Comparison of ENCODE assay signal across 9 mouse cellular contexts in genomic region chr7:121020277-121020676, GRCm38 (mm10). TPM values are rescaled to one million over a fixed set of nuclear protein-coding genes. Genes with fewer than 3 reads are reported as not detected.
DNase-seq lines count a peak whose midpoint lies in the region; ATAC-seq and TF ChIP-seq lines count a peak whose summit lies in the region.
"Had no signal": no experiment of that assay in that cellular context is flagged by ENCODE, and none has a peak within 500 bp of the region (broad histone marks: within the 10 kb centered on the region; RNA-seq: fewer than 3 reads in every experiment).

No protein-coding gene starts in this region.

- peak; percentile 52 for TF ChIP-seq CTCF in layer of hippocampus, adult 2 months (conservative IDR thresholded peaks at IDR 0.05)
- TF ChIP-seq CTCF in MEL (IDR thresholded peaks at IDR 0.05 in 2 of 3, conservative IDR thresholded peaks at IDR 0.05 in 1 of 3; ENCODE audit: control insufficient read depth in 1 of 3, insufficient read depth in 1 of 3, low read depth in 2 of 3, low read length in 3 of 3, poor library complexity in 1 of 3, severe bottlenecking in 1 of 3) = peak in 2 of 3 experiments; percentile 26 to 34; a peak in 3 of 6 replicates
- TF ChIP-seq CTCF in embryonic fibroblast, embryonic 13.5 days (IDR thresholded peaks at IDR 0.05; ENCODE audit: borderline replicate concordance, insufficient read depth, low read length) = peak; percentile 47; the same call in 1 of the 2 replicates
- TF ChIP-seq CTCF in small intestine, adult 2 months (IDR thresholded peaks at IDR 0.05; ENCODE audit: extremely low read depth, insufficient read length, insufficient replicate concordance, low read depth, low read length) = peak; percentile 57; the same call in 1 of the 2 replicates

- peaks cover 0 to 6% of the 10 kb centered on the region in 2 experiments; a peak in 2 of 4 replicates for H3K36me3 ChIP-seq in MEL (ENCODE audit: control insufficient read depth in 1 of 2, insufficient read depth in 2 of 2, low read length in 2 of 2)
- H3K36me3 ChIP-seq in small intestine, adult 2 months (ENCODE audit: control insufficient read depth, insufficient read depth, low read length) = no peaks in the 10 kb centered on the region
- no peaks in the 10 kb centered on the region for H3K36me3 ChIP-seq in forebrain, embryonic 15.5 days
- H3K36me3 ChIP-seq: liver, embryonic 13.5 days had no signal

- ATAC-seq in forebrain, embryonic 15.5 days (replicated peaks) = no peak

- H3K27me3 ChIP-seq in MEL (ENCODE audit: control insufficient read depth in 1 of 2, insufficient read depth in 2 of 2, low read length in 2 of 2) = peaks cover 3 to 6% of the 10 kb centered on the region in 2 experiments
- H3K27me3 ChIP-seq in small intestine, adult 2 months (ENCODE audit: control insufficient read depth, insufficient read depth, low read length) = 0 out of 2 replicates have a peak, but pooled peaks cover 3% of the 10 kb centered on the region
- no peaks in the 10 kb centered on the region for H3K27me3 ChIP-seq in forebrain, embryonic 15.5 days

- no peak overlapping the region for H3K27ac ChIP-seq in layer of hippocampus, adult 2 months
- no peak overlapping the region for H3K27ac ChIP-seq in MEL (ENCODE audit: control insufficient read depth, low read depth, low read length)
- no peak overlapping the region for H3K27ac ChIP-seq in embryonic fibroblast, embryonic 13.5 days (ENCODE audit: insufficient read depth, low read length)
- H3K27ac ChIP-seq in small intestine, adult 2 months (ENCODE audit: insufficient read depth, low read depth, low read length) = no peak overlapping the region
- no peak overlapping the region for H3K27ac ChIP-seq in forebrain, embryonic 15.5 days (replicated peaks)
- H3K27ac ChIP-seq: liver, embryonic 13.5 days had no signal

- H3K9ac ChIP-seq in MEL (ENCODE audit: control insufficient read depth, low read depth, low read length, poor library complexity, severe bottlenecking) = no peak overlapping the region
- H3K9ac ChIP-seq in forebrain, embryonic 15.5 days (replicated peaks) = no peak overlapping the region
- H3K9ac ChIP-seq: liver, embryonic 13.5 days had no signal

- peak; percentile 13 for TF ChIP-seq RAD21 in MEL (IDR thresholded peaks at IDR 0.05; ENCODE audit: low read depth, low read length)

- TF ChIP-seq POLR2A in MEL (IDR thresholded peaks at IDR 0.05; ENCODE audit: control insufficient read depth in 1 of 2, insufficient read depth in 1 of 2, low read depth in 1 of 2, low read length in 2 of 2, poor library complexity in 1 of 2) = no peak
- TF ChIP-seq POLR2A in embryonic fibroblast, embryonic 13.5 days (IDR thresholded peaks at IDR 0.05; ENCODE audit: low read depth, low read length) = no peak
- TF ChIP-seq POLR2A in small intestine, adult 2 months (IDR thresholded peaks at IDR 0.05; ENCODE audit: low read depth, low read length) = no peak

- no peak overlapping the region for H3K4me2 ChIP-seq in forebrain, embryonic 15.5 days (replicated peaks)
- H3K4me2 ChIP-seq: liver, embryonic 13.5 days had no signal

- TF ChIP-seq EP300 in MEL (IDR thresholded peaks at IDR 0.05; ENCODE audit: low read depth in 1 of 2, low read length in 2 of 2) = no peak

- no peaks in the 10 kb centered on the region for H3K79me2 ChIP-seq in MEL (ENCODE audit: control insufficient read depth, insufficient read depth, low read length, poor library complexity)

- H3K4me3 ChIP-seq in layer of hippocampus, adult 2 months = no peak overlapping the region
- no peak overlapping the region for H3K4me3 ChIP-seq in MEL (ENCODE audit: control insufficient read depth in 1 of 2, insufficient read depth in 1 of 2, low read depth in 2 of 2, low read length in 2 of 2)
- no peak overlapping the region for H3K4me3 ChIP-seq in embryonic fibroblast, embryonic 13.5 days (ENCODE audit: insufficient read depth, low read length)
- H3K4me3 ChIP-seq in small intestine, adult 2 months (ENCODE audit: low read depth, low read length) = no peak overlapping the region
- no peak overlapping the region for H3K4me3 ChIP-seq in forebrain, embryonic 15.5 days
- H3K4me3 ChIP-seq: liver, embryonic 13.5 days had no signal

- H3K9me3 ChIP-seq in MEL (replicated peaks; ENCODE audit: insufficient read depth, low read length) = no peaks in the 10 kb centered on the region
- H3K9me3 ChIP-seq in forebrain, embryonic 15.5 days = no peaks in the 10 kb centered on the region
- H3K9me3 ChIP-seq: liver, embryonic 13.5 days had no signal

- WGBS in small intestine, adult 2 months = 30% methylated on average over 8 of the region's 8 CpGs
- 40% methylated on average over 8 of the region's 8 CpGs for WGBS in forebrain, embryonic 15.5 days

- no peak for DNase-seq in layer of hippocampus, adult 2 months (ENCODE audit: low spot score in 2 of 2)
- DNase-seq in layer of hippocampus, postnatal 10 days (ENCODE audit: low spot score in 2 of 2) = no peak
- no peak for DNase-seq in MEL (ENCODE audit: low read depth, low spot score)
- DNase-seq in neural tube, embryonic 10.5 days (ENCODE audit: extremely low spot score, low spot score) = no peak
- DNase-seq: heart, postnatal 36 days; liver, embryonic 13.5 days had no signal

- peaks cover 0 to 4% of the 10 kb centered on the region in 2 experiments; a peak in 3 of 4 replicates for H3K4me1 ChIP-seq in MEL (ENCODE audit: control insufficient read depth in 1 of 2, insufficient read depth in 2 of 2, low read length in 2 of 2)
- H3K4me1 ChIP-seq in embryonic fibroblast, embryonic 13.5 days (ENCODE audit: control insufficient read depth, insufficient read depth, low read length) = no peaks in the 10 kb centered on the region
- no peaks in the 10 kb centered on the region for H3K4me1 ChIP-seq in small intestine, adult 2 months (ENCODE audit: control insufficient read depth, insufficient read depth, insufficient read length, low read length)
- no peaks in the 10 kb centered on the region for H3K4me1 ChIP-seq in forebrain, embryonic 15.5 days

TF ChIP-seq in MEL, 35 proteins besides CTCF, POLR2A, EP300 and RAD21:
- TF ChIP-seq SMC3 (IDR thresholded peaks at IDR 0.05; ENCODE audit: low read depth, low read length) (peak; percentile 18; the same call in 1 of the 2 replicates), NELFE (IDR thresholded peaks at IDR 0.05; ENCODE audit: low read depth, low read length) (no peak)

RNA-seq across cellular contexts. Expression of gene Mettl9, which starts 14.0 kb away (rescaled TPM):
- 10 to 100 TPM; 77.3 to 82.7 TPM for total RNA-seq in layer of hippocampus, adult 2 months (2021)
- total RNA-seq in layer of hippocampus, postnatal 10 days (2021) = 10 to 100 TPM; 77.6 to 81.2 TPM
- 33.4 and 39.8 TPM in 2 replicates for total RNA-seq in MEL (2012; rRNA removed)
- 10 to 100 TPM; 73.3 to 80.4 TPM for polyA plus RNA-seq in MEL (2012; ENCODE audit: insufficient read depth in 1 of 2, insufficient read length in 2 of 2, low read depth in 1 of 2, low replicate concordance in 2 of 2, missing spikeins in 1 of 2)
- polyA plus RNA-seq in embryonic fibroblast, embryonic 13.5 days (2011; ENCODE audit: insufficient read length, low read depth, missing spikeins) = 126 and 171 TPM in 2 replicates
- 15.2 and 22.6 TPM in 2 replicates for polyA plus RNA-seq in small intestine, adult 2 months (2012; rRNA removed)
- 214 and 232 TPM in 2 replicates for polyA plus RNA-seq in forebrain, embryonic 15.5 days (2015; fragmentation: Nextera tagmentation; extraction: Ambion mirVana)

RNA-seq across cellular contexts. Expression of gene Mfsd13b, which starts 38.0 kb away (rescaled TPM):
- 1 to 10 TPM; 1.2 to 1.8 TPM for total RNA-seq in layer of hippocampus, adult 2 months (2021)
- total RNA-seq in layer of hippocampus, postnatal 10 days (2021) = under 1 TPM; 0.27 to 0.40 TPM
- not detected in 2 replicates for total RNA-seq in MEL (2012; rRNA removed)
- under 1 TPM in 1 of 2 experiments, not detected in 1; 0.17 TPM for polyA plus RNA-seq in MEL (2012; ENCODE audit: insufficient read depth in 1 of 2, insufficient read length in 2 of 2, low read depth in 1 of 2, low replicate concordance in 2 of 2, missing spikeins in 1 of 2)
- polyA plus RNA-seq in embryonic fibroblast, embryonic 13.5 days (2011; ENCODE audit: insufficient read length, low read depth, missing spikeins) = not detected in 2 replicates
- polyA plus RNA-seq in small intestine, adult 2 months (2012; rRNA removed) = 0.11 and 0.13 TPM in 2 replicates
- polyA plus RNA-seq in forebrain, embryonic 15.5 days (2015; fragmentation: Nextera tagmentation; extraction: Ambion mirVana) = 0.28 and 0.64 TPM in 2 replicates
- total RNA-seq: heart, postnatal 36 days had no signal
- polyA plus RNA-seq: liver, embryonic 13.5 days had no signal

RNA-seq across cellular contexts. Expression of gene Cdr2, which starts 38.2 kb away (rescaled TPM):
- 1 to 10 TPM; 3.6 to 4.4 TPM for total RNA-seq in layer of hippocampus, adult 2 months (2021)
- 1 to 10 TPM; 3.1 to 3.9 TPM for total RNA-seq in layer of hippocampus, postnatal 10 days (2021)
- 12.9 and 15.8 TPM in 2 replicates for total RNA-seq in MEL (2012; rRNA removed)
- polyA plus RNA-seq in MEL (2012; ENCODE audit: insufficient read depth in 1 of 2, insufficient read length in 2 of 2, low read depth in 1 of 2, low replicate concordance in 2 of 2, missing spikeins in 1 of 2) = 10 to 100 TPM in 1 of 2 experiments, not detected in 1; 17.4 TPM
- 44.6 and 51.9 TPM in 2 replicates for polyA plus RNA-seq in embryonic fibroblast, embryonic 13.5 days (2011; ENCODE audit: insufficient read length, low read depth, missing spikeins)
- 37.1 and 51.7 TPM in 2 replicates for polyA plus RNA-seq in small intestine, adult 2 months (2012; rRNA removed)
- 9.8 and 10.5 TPM in 2 replicates for polyA plus RNA-seq in forebrain, embryonic 15.5 days (2015; fragmentation: Nextera tagmentation; extraction: Ambion mirVana)

RNA-seq across cellular contexts. Expression of gene Igsf6, which starts 54.1 kb away (rescaled TPM):
- under 1 TPM; 0.22 to 0.54 TPM for total RNA-seq in layer of hippocampus, adult 2 months (2021)
- total RNA-seq in layer of hippocampus, postnatal 10 days (2021) = under 1 TPM in 1 of 2 experiments, not detected in 1; 0.36 TPM
- 0.08 and 0.10 TPM in 2 replicates for total RNA-seq in MEL (2012; rRNA removed)
- under 1 TPM in 1 of 2 experiments, not detected in 1; 0.42 TPM for polyA plus RNA-seq in MEL (2012; ENCODE audit: insufficient read depth in 1 of 2, insufficient read length in 2 of 2, low read depth in 1 of 2, low replicate concordance in 2 of 2, missing spikeins in 1 of 2)
- 0.23 TPM in 1 of 2 replicates, not detected in the other for polyA plus RNA-seq in embryonic fibroblast, embryonic 13.5 days (2011; ENCODE audit: insufficient read length, low read depth, missing spikeins)
- 0.52 and 0.63 TPM in 2 replicates for polyA plus RNA-seq in small intestine, adult 2 months (2012; rRNA removed)
- 0.79 and 1.1 TPM in 2 replicates for polyA plus RNA-seq in forebrain, embryonic 15.5 days (2015; fragmentation: Nextera tagmentation; extraction: Ambion mirVana)
